Mouse (Mus musculus): ENCODE data around the gene Arsj.

DNA sequence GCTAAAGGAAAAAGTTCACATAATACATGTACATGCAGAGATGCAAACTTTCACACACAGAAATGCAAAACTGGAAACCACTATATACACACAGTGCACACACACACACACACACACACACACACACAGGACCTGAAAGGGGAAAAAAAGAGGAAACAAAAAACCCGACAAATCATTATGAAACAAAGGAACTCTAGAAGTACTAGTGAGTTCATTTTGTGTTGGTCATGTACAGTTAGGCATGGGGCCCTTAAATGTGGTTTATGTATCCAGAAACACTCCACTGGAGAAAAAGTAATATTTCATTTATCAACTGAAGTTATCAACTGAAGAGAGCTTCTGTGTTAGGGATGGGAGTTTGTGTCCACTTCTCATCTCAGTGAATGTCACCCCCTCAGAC, 10.2 kb downstream of the Arsj start:
- TF ChIP-seq CTCF (IDR thresholded peaks at IDR 0.05; ENCODE audit: insufficient read depth, low read length) (no peak), POLR2A (IDR thresholded peaks at IDR 0.05; ENCODE audit: borderline replicate concordance, extremely low read depth, low read depth, low read length) (no peak)

Data from lung, adult 2 months (tissue).